Mouse (Mus musculus): ENCODE results near the gene Pgam2. TPM values are rescaled to one million over a fixed set of nuclear protein-coding genes. Genes with fewer than 3 reads are reported as not detected.

Gene Pgam2
- total RNA-seq (2021) = 10 to 100 TPM; 14.7 to 16.2 TPM
- long read RNA-seq, experiment 1, transcript Pgam2-201 (3 exons, 840 nt) = major isoform, 7 of 8 reads
- long read RNA-seq, experiment 1, partial matches to known transcripts = 1 of 8 reads
- long read RNA-seq, experiment 1, other reads (novel, unspliced or antisense) = 0 of 8 reads
- long read RNA-seq, experiment 2, transcript Pgam2-201 (3 exons, 840 nt) = major isoform, 12 of 15 reads
- long read RNA-seq, experiment 2, partial matches to known transcripts = 3 of 15 reads
- long read RNA-seq, experiment 2, other reads (novel, unspliced or antisense) = 0 of 15 reads

GRCm38 (mm10) chr11:5803551-5803981 lies at the start of gene Pgam2:
TSS of gene Pgam2 (minus strand) at chr11:5803733.
- DNase-seq (ENCODE audit: low spot score in 2 of 2) = peak in 1 of 2 experiments; percentile 47
- TF ChIP-seq CTCF (conservative IDR thresholded peaks at IDR 0.05) = no peak
- peak within 1 kb of the TSS; percentile 72 for H3K27ac ChIP-seq
- peak within 1 kb of the TSS; percentile 29; the same call in 1 of the 2 replicates for H3K4me3 ChIP-seq

GRCm38 (mm10) chr11:5852314-5852713 lies 48.8 kb upstream of the Pgam2 start:
- TF ChIP-seq CTCF (conservative IDR thresholded peaks at IDR 0.05) = no peak
- no peak overlapping the region for H3K27ac ChIP-seq
- DNase-seq (ENCODE audit: low spot score in 2 of 2) = no peak
- no peak overlapping the region for H3K4me3 ChIP-seq

- Histone ChIP-seq H3K27ac (no peak overlapping the region), H3K4me3 (no peak overlapping the region)
- no peak for TF ChIP-seq CTCF (conservative IDR thresholded peaks at IDR 0.05)
- DNase-seq (ENCODE audit: low spot score in 2 of 2) = no peak
Measured at GRCm38 (mm10) chr11:5851021-5851736, 47.6 kb upstream of the Pgam2 start.

GRCm38 (mm10) chr11:5850452-5850851 lies 46.9 kb upstream of the Pgam2 start:
- Histone ChIP-seq H3K4me3 (no peak overlapping the region), H3K27ac (no peak overlapping the region)
- no peak for TF ChIP-seq CTCF (conservative IDR thresholded peaks at IDR 0.05)
- no peak for DNase-seq (ENCODE audit: low spot score in 2 of 2)

- Histone ChIP-seq H3K27ac (peak overlapping the region; percentile 15; the same call in 1 of the 2 replicates), H3K4me3 (no peak overlapping the region)
- TF ChIP-seq CTCF (conservative IDR thresholded peaks at IDR 0.05) = no peak
- DNase-seq (ENCODE audit: low spot score in 2 of 2) = no peak
Measured at GRCm38 (mm10) chr11:5849316-5849715, 45.8 kb upstream of the Pgam2 start.

GRCm38 (mm10) chr11:5848741-5849140 lies 45.2 kb upstream of the Pgam2 start:
- peak; percentile 69 to 78 for DNase-seq (ENCODE audit: low spot score in 2 of 2)
- peak overlapping the region; percentile 15; the same call in 1 of the 2 replicates for H3K27ac ChIP-seq
- no peak overlapping the region for H3K4me3 ChIP-seq
- no peak for TF ChIP-seq CTCF (conservative IDR thresholded peaks at IDR 0.05)

GRCm38 (mm10) chr11:5846639-5847345 lies 43.3 kb upstream of the Pgam2 start:
- TF ChIP-seq CTCF (conservative IDR thresholded peaks at IDR 0.05) = no peak
- no peak overlapping the region for H3K27ac ChIP-seq
- no peak overlapping the region for H3K4me3 ChIP-seq
- no peak for DNase-seq (ENCODE audit: low spot score in 2 of 2)

- no peak for TF ChIP-seq CTCF (conservative IDR thresholded peaks at IDR 0.05)
- Histone ChIP-seq H3K4me3 (no peak overlapping the region), H3K27ac (no peak overlapping the region)
- no peak for DNase-seq (ENCODE audit: low spot score in 2 of 2)
Measured at GRCm38 (mm10) chr11:5843131-5843530, 39.6 kb upstream of the Pgam2 start.

- Histone ChIP-seq H3K4me3 (no peak overlapping the region), H3K27ac (no peak overlapping the region)
- TF ChIP-seq CTCF (conservative IDR thresholded peaks at IDR 0.05) = no peak
- DNase-seq (ENCODE audit: low spot score in 2 of 2) = no peak
Measured at GRCm38 (mm10) chr11:5841751-5842150, 38.2 kb upstream of the Pgam2 start.

- no peak for DNase-seq (ENCODE audit: low spot score in 2 of 2)
Measured at GRCm38 (mm10) chr11:5840346-5840745, 36.8 kb upstream of the Pgam2 start.

GRCm38 (mm10) chr11:5837251-5838246 lies 34.0 kb upstream of the Pgam2 start, which contains the start of gene Polm:
TSS of gene Polm (minus strand) at chr11:5838016.
- peak within 1 kb of the TSS; percentile 84 for H3K4me3 ChIP-seq
- H3K27ac ChIP-seq = peak within 1 kb of the TSS; percentile 91
- TF ChIP-seq CTCF (conservative IDR thresholded peaks at IDR 0.05) = peak; percentile 82
- DNase-seq (ENCODE audit: low spot score in 2 of 2) = peak; percentile 80 to 90

More at GRCm38 (mm10) chr11:5840346-5840745, 36.8 kb upstream of the Pgam2 start:
- no peak overlapping the region for H3K27ac ChIP-seq
- TF ChIP-seq CTCF (conservative IDR thresholded peaks at IDR 0.05) = no peak
- H3K4me3 ChIP-seq = no peak overlapping the region

- Histone ChIP-seq H3K4me3 (no peak overlapping the region), H3K27ac (no peak overlapping the region)
- peak; percentile 55 for TF ChIP-seq CTCF (conservative IDR thresholded peaks at IDR 0.05)
- no peak for DNase-seq (ENCODE audit: low spot score in 2 of 2)
Measured at GRCm38 (mm10) chr11:5836126-5836525, 32.6 kb upstream of the Pgam2 start.
